Mouse (Mus musculus) monocyte, adult 2 months (primary cell): Measurements from ENCODE around the gene Clint1.

Source experiments
- DNase-seq, 2 experiments: peaks; one replicate each; pipeline ENCODE4 v3.0.0; 2022; ENCODE audit warnings: low spot score in 2 of 2, low read depth in 1 of 2

The Clint1 gene

DNA sequence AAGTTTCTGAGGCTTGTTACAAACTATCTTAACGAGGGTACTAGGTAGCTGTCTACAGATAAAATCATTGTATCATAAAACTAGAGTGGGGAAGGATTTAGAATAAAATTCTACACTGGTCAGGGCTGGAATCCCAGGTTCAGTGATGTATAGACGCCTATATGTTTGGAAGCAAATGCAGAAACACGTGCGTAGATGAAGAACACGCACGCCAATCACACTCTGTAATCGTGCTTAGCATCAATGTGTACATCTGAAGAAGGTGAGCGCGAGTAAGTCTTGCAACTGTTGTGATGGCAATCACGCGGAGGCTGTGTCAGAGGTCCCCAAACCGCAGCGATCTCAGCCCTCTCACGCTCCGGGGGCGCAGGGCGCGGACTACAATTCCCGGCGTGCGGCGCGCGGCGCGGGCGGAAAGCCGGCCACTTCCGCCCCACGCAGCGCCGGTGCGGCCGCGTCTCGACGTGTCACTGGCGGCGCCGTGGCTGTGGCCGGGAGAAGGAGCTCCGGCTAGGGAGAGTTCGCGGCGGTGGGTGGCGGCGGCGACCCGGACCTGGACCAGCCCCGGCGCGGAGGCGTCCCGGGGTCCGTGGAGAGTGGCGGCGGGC lies at the start of gene Clint1:
Clint1 (plus strand) TSS at position 536 of the 608 bp plus-strand sequence.
- peak; percentile 24 to 61 for DNase-seq

DNA sequence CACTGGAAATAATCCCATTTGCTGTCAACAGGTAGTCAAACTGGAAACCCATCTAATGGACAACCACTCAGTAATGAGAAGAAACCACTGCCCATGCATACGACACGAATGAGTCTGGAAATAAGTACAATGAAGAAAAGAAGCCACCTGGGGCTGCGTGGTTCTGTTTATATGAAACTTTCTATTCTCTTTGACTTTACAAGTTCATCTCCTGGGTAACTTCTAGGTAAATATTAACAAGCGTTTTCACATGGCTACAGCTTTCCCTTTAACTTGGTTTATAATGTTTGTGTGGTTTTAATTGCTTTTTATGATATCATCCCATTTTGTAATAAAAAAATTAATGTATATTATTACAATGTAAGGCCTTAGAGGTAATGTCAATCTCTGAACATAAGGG lies 47.8 kb upstream of the Clint1 start:
- no peak for DNase-seq

DNA sequence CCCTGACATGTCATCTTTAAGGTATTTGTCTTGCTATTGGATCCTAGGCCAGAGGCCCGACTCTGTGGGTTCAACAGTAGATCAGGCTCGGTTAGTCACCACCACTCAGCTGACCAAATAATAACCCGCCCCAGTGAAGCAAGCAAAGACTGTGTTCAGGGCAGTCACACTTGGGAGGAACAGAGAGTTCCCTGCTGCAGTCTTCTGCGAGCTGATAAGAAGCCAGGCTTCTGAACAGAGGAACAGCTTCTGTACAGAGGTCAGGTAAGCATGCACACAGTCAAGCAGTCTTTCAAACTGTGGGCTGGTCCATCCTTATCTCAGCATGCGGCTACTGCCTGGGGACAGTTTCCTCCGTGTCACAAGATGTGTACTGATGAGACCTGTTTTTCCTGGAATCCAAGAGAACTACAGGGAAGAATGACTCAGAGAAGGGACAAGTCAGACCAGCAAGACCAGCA lies 46.5 kb upstream of the Clint1 start:
- no peak for DNase-seq

DNA sequence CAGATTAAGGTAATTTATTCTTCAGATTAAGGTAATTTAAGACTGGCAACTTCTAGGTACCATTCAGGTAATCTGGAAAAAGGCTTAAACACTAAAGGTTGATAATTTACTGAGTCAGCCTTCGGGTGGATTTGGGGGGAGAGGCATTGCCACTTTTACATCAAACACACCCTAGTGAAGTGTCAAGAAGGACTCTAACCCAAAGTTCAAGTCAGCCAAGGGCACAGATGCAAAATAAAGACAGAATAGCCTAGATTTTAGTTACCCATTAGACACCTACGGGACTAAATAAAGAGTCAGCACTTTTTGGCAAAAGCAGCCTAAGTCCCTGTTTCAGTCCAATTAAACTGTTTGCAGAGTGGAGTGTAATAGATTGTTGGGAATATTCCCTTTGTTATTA lies 46.0 kb upstream of the Clint1 start:
- no peak for DNase-seq

DNA sequence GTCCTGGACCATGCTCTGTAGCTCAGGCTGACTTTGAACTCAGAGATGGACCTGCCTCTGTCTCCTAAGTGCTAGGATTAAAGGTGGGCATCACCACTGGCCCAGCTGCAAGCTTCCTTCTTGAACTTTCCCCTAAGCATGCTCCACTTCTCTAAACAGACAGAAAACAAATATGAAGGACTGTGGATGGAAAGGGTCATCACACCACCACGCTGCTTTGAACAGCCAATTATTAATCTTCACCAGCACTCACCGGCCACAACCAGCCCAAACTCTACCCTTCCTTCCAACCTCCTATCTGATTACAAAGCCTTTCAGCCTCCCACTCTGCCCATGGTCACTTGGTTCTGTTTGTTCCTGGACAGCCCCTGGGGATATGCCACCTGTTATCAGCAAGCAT lies 45.6 kb upstream of the Clint1 start:
- DNase-seq: no peak

DNA sequence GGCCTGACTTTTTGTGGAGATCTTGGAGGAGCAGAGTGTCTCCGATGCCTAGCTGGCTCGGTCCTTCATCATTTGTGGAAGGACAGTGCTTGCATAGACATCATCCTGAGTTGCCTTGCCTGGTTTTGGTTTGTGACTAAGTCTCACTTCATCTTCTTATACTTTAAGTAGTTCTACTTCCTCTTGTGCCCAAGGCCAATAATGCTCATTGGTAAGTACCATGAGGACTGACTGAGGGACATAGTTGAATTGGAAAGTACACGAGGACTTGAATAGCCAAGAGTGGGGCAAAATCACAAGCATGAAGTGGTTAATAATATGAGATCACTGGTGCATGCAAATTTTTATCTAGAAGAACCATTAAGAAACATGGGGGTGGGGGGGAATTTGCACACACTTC lies 45.0 kb upstream of the Clint1 start:
- DNase-seq: no peak

DNA sequence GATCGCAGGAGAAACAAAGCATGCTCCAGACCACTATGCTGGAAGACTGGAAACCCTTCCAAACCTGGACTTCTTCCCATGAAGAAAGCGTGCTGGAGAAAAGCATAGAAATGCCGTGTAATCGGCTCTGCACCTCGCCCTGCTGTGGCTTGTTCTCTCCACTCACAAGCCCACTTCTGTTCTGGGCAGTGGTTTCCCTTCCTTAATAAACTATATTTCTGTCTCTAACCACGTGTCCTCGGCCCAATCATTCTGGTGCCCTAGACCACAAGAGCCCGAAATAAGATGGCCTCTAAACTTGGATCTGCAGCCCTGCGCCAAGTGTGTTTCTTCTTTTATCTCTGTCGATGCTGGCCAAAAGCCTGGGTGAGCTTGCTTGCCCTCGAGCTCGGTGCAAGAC lies 44.0 kb upstream of the Clint1 start:
- DNase-seq: no peak

DNA sequence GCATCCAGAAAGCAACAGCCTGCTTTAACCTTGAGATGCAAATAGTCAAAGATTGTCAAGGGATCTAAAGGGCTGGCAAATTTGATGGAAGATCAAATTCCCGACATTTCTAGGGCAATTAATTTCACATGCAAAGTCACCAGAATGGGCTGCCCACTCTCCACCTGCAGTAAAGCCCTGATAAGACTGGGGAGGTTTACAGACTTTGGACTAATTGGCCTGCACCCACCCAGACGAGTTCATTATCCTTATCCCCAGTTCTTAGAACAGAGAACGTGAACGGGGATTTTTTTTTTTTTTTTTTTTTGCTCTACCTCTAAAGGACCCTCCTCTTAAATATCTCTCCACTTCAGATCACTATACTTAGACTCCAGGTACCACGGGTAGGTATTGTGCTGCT lies 42.4 kb upstream of the Clint1 start:
- no peak for DNase-seq

DNA sequence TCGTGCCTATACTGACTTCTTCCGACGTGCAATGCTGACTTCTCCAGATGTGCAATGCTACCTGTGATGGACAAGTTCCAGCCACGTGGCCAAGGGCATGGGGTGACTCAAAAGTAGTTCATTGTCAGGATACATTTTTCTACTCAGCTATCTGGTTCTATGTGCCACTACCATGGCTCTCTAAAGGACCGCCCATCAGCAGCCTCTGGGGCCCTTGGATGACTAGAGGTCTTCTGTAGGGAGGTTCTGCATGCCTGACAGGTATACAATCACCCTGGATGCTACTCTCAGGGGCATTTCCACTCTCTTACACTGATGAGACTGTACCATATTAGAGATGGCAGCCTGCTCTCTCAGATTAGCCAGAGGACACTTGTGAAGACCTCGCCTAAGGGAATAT lies 41.8 kb upstream of the Clint1 start:
- no peak for DNase-seq

DNA sequence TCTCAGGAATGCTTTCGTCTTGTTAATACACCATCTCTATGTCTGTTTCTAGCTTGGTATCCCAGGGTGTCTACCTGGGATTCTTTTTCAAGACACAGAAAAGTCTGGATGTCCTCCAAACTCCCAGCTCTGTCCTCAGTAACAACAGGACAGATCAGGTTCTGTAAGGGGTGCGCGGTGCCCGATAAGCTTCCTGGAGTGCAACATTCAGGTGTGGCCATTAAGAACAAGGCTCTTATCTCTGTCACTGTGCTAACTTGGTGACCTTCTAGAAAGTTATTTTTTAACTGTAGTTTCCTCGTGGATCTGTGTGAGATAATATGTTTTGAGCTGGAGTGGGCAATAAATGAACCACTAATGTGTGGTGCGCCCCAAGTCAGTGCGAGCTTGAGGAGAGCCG lies 41.0 kb upstream of the Clint1 start:
- no peak for DNase-seq

DNA sequence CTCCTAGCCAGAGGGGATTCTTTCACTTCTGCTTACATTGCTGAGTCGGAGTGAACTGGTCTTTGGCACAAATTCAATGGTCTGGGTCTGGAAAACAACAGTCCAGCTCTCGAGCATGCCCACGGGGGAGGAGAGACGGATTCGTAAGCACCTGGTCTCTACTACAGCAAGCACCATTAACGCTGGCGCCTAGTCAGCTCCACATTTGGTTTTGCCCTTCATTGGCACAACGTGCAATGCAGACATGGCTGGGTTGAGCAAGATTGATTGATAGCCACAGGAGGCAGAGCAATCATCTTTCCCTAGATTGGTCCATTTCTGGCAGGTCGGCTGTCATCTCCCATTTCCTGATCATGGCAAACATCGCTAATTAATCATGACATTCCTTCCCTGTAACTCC lies 36.2 kb upstream of the Clint1 start:
- DNase-seq: no peak

DNA sequence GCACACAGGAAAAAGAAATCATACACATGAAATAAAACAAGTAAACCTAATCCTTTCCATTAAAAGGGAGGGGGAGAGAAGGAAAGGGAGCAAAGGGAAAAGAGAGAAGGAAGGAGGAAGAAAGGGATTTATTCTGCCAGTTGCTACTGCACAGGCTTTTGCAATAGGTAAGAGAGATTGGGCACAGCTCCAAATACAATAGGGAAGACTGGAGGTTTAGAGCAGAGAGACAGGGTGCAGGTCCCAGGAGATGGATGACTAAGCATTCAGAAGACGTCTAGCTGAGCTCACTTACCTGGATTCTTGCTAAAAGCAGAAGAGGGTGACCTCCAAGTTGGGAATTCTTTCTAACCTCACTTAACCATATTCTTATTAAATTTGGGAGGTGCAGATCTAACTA lies 35.1 kb upstream of the Clint1 start:
- DNase-seq: no peak

DNA sequence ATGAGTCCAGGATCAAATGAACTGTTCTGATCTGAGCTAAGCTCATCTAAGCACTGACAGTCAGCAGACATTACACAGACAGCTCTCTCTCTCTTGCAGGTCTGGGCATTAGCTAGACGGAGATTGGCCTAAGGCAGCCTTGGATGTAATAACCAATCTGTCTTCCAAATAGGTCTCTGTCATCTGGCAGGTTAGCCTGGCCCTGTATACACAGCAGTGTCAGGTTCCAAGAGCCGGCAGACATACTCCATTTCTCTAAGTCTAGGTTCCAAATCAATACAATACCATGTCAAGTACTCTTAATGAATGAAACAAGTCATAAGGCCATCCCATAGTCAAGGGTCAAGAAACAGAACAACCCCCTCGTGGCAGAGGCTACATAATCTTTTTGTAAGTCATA lies 33.9 kb upstream of the Clint1 start:
- no peak for DNase-seq

DNA sequence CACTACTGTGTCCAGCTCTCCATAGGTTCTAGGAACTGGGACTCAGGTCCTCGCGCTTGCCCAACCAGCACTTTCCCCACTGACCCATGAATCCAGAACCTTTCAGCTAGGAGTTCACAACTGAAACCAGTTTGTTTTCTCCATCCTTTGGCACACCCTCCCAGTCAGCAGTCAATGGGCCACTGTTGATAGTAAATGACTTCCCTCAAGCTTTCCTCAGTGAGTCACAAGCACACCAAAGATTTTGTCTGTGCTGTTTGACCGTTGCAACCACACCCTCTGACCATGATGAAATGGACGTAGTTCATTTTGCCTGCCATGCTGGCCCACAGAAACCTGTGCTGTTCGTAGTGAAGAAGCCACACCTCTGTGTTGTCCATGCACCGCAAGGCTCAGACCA lies 30.9 kb upstream of the Clint1 start:
- DNase-seq: no peak

DNA sequence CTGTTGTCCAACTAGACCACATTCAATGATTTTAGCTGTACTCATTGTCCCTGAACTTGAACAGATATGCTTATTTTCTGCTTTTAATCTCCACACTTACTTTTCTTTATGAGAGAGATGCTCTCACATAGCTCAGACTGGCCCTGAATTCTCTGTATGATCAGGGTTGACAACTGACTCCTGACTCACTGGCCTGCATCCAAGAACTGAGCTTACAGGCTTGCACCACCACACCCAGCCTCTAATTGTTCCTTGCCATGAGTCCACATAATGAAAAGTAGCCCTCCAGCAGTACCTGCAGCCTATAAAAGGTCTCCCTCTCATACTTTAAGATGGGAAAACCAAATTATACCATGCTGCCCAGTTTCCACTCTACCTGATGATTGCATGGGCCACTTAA lies 21.7 kb upstream of the Clint1 start:
- no peak for DNase-seq

DNA sequence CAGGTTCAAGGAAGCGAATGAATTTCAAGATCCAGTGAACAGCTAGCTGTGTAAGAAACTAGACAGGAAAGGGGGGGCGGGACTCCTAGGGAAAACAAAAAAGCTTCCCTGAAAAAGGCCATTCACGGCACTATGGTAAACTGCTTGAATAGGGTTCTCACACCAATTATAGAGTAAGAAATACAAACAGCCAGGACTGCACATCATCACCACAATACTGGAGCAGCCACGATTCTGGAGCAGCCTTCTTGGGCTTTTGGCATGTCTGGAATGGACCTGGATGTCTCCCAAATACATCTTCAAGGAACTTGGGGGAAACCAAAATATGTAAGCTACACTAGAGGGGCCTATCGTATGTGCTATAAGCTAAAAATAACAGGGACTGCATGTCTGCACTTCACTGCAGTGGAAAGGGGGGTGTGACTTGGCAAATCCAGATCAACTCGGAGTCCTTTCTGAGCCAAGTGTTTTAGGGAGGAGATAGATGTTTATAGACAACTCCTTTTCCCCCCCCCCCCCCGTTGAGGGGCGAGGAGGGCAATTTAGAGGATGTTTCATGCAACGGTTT lies 21.0 kb upstream of the Clint1 start:
- DNase-seq: no peak

DNA sequence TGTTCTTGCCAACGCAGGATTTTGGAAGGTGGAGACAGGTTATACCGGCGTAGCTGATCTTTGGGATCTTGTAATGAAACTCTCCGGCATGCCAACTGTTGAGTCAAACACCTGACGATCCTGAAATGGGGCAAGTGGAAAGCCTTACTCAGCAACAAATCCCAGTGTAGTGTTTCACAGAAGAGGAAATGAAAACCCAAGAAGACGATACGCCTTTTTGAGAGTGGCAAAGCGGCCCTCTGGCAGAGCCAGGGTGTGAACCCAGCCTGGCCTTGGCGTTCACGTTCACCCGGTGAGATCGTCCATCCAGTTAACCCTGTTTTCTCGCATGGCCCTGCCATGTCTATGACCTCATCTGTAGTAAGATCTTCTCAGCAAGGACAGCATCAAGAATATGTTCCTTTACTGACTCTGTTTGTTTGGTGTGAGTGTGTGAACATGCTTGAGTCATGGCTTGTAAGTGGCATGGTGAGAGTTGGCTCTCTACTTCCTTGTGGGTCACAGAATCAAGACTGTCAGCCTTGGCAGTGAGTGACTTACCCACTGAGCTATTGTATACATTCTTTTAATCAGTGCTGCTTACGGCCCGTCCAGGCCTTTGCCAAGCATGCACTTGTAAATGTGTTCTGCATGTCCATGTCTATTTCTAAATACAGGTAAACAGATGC lies 20.2 kb upstream of the Clint1 start:
- no peak for DNase-seq

DNA sequence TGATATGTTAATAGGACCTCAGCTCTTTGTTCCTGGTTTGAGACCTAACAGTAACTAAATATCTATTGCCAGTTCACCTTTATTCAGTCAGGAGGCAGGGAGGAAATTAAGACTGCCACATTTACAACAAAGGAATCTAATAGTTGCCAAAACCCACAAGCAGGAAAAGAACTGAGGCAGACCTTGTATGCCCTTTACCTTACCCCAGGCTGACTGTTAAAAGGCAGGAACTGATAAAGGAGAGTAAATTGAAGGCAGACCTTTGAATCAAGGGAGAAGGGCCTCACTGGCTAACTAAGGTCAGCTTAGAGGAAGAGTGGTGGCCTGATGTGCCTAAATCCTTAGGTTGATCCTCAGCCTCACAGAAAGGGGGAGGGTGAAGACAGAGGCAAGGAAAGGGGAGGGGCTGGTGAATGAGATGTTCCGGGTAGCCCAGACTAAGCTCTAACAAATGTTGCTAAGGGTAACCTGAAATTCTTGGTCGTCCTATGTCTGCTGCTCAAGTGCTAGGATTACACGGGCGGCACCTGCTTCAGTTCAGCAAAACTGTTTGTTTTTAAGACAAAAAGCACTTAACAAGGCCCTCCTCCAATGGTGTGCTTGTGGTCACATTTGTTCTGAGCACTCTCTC lies 16.1 kb upstream of the Clint1 start:
- DNase-seq: no peak

DNA sequence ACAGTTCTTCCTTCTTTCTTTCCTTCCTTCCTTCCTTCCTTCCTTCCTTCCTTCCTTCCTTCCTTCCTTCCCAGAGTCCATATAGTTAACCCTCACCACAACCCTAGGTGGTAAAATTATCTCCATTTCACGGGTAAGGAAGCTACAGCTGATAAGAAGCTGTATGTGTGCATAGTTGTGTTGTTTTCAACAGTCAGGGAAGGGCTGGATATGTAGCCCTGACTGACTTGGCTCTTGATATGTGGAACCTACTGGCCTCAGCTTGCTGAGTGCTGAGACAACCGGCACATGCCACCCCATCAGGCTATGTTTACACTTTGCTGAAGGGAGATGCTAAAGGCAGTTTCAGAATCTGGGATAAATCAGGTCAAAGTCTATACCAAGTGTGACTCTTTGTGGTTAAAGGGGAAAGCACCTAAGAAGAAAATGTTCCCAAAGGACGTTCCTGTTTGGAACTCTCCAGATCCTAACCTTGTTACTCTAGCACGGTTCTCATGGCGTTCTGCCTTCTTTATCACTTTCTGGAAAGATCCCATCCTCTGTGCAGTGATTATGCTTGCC lies 14.5 kb upstream of the Clint1 start:
- no peak for DNase-seq

DNA sequence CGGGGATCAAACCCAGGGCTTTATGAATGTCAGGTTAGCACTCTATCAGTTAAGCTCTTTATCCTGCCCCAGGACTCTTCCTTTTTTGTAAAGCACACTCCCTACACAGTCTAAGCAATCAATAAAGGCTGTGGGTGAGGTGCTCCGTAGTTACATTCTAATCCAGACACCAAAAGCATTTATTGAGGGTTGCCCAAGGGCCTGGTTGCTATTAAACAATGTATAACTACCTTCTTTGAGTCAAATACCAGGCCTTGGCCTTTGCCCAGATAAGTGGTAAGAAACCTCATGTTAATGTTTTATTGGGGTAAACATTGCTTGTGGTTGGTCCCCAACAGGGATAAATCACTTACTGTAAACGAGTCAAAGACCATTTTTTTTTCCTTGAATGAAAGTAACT lies 13.4 kb upstream of the Clint1 start:
- no peak for DNase-seq

DNA sequence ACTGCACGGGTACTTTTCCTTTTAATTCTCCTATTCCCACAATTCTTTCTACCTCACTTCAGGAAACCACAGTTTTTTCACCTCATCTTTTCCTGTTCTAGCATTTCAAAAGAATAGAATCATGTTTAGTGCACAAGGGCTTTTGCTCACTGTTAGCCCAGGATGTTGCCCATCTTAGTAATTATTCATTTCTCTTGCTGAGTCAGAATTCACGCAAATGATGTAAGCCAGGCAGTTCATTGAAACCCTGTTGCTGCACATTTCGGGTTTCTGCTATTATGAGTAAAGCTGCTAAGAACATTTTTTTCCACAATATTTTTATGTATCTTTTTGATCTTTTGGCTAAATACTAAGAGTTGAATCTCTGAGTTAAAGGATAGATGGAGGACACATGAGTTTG lies 11.5 kb upstream of the Clint1 start:
- DNase-seq: no peak

DNA sequence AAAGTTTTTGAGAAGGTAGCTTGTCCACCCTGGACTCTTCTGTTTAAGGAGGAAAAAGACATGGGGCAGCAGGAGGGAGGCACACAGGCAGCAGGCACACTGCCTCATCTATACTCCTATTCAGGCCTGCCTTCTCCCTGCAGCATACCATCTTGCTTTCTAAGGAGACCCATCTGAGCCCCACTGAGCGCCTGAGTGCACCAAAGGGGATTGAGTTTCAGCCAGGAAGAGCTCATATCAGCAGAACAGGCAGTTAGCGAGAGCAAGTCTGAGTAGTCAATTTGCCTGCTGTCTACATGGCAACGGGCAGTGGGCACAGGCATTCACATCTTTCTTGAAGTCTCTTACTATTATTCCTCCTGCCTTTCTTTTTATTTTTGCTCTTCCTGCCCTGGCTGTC lies 5.8 kb upstream of the Clint1 start:
- no peak for DNase-seq
